Mouse (Mus musculus) CD4-positive helper T cell, adult 2 months (primary cell): Measurements from ENCODE around the gene Il16.

Source experiments
- DNase-seq: peaks from one replicate; pipeline ENCODE4 v3.0.0-alpha.2; 2012; ENCODE audit warnings: low read depth, missing footprints, low spot score

Gene Il16

DNA sequence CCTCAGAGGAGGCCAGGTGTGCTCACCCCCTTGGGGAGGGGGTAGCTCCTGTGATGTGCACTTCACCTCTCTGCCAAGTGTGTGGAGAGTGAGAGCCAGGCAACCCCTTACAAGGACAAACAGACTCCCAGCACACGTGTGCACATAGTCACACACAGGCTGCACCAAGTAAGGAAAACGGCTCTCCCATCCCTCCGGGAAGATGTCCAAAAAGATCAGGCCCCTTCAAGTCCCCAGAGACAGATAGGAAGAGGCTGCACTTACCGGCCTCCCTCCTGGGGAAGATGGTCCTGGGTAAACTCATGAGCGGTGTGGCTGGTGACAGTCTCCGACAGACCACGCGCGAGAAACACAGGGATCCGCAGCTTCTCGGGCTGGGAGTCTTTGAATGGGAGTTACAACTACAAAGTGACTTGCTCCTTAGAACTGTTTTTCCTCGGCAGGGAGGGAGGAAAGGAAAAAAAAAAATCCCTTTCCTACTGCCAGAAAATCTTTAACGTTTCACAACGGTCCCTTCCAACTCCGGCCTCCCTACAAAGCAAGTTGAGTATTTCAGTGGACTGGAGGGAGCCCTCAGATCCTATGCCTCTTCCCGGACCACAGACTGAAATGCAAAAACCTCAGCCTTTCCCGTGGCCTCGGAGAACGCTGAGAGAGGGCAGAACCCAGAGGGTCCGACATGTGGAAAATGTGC is at the start of gene Il16:
Gene Il16 (minus strand): TSS at position 314 of the 694 bp plus-strand sequence.
- no peak for DNase-seq

DNA sequence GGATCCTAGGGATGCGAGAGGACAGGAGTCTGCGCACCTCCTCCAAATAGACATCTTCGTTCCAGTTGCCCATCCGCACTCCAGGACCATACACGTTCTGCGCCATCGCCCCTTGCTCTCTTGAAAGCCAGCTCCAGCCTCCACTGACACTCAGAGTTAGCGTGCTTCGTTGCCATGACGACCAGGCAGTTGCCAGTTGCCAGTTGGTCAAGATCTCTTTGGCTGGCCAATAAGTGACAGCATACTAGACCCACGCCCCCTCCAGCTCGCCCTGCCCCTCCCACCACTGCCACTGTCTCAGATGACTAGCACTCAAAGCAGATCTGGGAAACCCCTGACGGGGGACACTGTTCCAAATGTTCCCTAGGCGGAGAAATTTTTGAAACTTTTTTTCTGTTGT is 49.2 kb upstream of the Il16 start, which contains the start of gene Cfap161:
Gene Cfap161 (minus strand): TSS at position 176 of the 400 bp plus-strand sequence.
- no peak for DNase-seq

DNA sequence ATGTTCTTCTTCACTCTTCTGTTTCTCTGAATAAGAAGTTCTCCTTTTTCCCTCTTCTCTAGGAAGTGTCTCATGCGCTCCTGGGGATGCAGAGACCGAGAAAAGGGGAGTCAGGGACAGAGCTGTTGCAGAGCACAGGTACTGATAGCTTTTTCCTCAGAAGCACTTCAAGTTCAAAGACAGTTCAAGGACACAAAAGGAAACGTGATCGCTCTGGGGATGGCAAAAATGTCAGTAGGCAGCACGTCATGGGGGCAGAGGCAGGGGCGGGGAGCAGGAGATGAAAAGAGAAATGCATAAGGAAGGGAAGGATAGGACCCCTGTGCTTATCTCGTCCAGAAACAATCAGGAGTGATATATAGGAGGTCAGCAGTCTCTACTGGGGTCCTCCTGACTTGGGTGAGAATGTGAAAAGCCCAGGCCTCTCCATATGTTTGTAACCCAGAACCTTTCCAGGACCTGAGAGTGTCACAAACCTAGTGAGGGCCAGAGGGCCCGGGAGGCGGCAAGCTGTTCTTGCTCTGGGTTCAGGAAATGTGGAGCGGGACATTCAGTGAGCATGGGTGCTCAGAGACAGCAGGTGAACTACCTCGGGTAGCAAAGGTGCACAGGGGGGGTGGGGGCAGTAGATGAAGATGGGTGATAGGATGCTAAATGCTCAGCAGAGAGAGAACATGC is 48.6 kb upstream of the Il16 start:
- DNase-seq = no peak

DNA sequence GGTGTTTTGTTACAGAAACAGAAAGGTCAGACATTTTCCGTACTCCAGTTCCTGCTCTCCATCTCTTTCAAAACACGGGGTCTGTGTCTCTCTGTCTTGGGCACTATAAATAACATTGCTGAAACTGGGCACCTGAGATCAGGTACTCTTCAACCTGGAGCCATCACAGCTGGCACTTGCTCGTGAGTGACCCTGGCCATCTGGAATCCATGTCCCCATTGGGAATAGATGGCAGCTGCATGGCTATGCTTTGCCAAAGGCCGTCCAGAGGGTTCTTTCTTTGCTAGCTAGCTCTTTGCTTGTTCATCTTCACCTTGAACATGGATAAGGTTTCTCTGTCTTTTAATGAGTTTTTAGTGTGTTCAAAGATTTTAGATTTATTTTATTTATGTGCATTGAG is 35.4 kb upstream of the Il16 start:
- no peak for DNase-seq

DNA sequence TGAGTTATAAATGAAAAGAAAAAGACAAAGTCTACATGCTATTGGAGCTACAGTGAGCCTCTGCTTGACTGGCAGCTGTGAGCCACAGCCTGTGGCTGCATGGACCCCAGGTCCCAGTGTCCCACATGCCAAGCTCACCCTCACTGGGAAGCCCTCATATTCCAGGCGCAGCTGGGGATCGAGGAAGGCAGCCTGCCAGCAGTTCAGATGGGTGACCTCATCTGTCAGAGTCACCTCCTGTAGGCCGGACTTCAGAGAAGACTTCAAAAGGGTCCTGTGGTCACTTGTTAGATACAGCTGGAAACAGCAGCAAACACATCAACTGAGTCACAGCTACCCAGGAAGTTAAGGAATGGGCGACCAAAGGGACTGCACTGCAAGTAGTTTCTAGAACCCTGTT is 34.5 kb upstream of the Il16 start:
- DNase-seq = no peak

DNA sequence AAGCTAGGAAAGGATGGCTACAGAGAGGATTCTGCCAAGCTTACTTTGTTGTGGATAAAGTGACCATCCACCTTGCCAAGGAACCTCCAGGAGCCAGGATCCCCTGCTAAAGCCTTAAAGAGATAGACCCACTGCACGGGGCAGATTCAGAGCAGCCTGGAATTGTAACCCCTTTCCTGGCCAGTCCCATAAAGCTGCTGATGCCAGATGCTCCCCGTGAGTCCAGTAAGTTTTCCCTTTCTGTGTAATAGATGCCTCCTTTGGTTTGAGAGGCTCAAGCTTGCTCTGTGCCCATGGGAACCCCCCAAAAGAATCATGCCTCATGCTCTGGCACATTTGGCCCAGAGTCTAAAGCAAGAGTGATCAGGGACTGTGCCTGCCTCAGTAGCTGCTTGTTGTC is 33.5 kb upstream of the Il16 start:
- no peak for DNase-seq

DNA sequence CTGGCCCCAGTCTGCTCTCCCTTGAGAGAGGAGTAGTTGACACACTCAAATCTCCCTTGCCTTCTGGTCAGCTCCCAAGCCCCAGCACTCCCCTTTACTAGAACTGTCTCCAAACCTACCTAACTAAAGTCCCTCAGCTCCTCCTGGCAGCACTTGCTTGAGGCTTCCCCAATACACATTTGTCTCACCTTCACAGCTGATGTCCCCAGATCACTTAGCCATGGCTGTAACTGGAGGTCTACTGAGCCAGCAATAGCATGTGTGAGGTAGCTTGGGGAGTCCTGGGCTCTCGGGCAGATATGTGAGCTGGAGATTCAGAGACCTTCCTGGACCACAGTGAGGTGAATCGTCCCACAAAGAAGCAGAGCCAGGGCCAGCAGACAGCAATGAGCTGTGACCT is 33.0 kb upstream of the Il16 start:
- DNase-seq = no peak

DNA sequence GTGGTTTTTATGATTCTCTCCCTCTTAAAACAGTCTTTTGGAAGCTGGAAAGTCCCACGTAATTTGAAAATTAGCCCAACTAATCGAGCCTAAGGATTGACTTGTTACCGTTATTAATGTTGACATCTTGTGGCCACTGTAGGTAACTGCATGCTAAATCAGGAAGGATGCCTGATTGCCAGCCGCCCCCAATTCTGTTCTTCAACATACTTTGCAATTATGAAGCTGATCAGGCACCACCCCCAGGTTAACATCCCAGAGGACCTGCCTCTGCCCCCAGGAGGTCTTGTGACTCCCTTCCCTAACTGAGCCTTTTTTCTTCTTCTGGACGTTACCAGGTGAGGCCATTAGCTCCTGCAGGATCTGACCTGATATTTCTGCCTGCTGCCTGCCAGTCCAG is 29.2 kb upstream of the Il16 start:
- DNase-seq = peak; percentile 12

DNA sequence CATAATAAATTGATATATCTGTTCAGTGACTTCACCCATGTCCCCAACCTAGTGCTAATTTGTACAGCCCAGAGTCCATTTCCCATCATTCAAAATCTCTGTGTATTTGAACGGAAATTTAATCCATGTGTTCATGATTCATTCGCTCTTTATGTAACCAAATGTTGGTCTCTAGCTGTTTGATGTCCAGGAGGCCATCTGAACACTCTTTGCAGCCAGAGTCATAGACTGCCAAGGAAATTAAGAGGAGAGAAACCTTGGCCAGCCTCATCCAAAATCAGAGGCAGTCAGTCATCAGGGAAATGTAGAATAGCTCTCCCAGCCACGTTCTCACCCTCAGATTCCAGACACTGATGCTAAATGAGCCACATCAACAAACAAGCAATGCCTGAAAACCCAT is 18.1 kb upstream of the Il16 start:
- no peak for DNase-seq

DNA sequence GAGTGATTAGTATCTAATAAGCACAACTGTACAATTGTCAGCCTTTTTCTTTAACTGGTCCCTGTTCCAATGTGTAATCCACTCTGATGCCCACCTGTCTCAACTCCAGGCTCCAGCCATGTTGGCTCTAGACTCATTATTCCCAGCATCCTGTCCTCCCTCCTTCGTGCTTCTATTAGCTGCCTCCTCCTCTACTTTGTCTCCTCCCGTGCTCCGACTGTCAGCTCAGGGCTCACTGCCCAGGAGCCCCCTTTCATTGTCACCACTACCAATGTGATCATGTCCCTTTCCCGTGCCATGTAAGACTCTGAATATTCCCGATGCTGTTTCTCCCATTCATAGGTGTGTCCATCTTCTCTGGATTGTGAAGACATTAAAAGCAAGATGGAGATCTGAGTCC is 16.8 kb upstream of the Il16 start:
- no peak for DNase-seq

DNA sequence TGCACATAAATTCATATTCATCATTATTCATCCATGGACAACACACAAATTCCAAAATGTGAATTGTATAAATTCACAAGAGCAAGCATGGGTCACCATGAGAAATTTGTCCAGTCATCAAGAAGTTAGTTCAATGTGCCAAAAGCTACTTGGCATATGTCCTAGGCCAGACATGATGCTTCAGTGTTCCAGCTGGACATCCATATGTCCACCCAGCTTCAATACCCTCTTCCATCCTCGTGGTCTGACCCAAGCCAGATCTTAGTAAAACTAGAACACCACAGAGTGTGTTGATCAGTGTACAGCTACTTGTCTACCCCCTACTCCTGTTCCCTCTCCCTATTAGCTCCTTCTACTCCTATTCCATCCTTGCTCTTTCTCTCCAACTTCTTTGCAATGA is 5.5 kb upstream of the Il16 start:
- DNase-seq = no peak

DNA sequence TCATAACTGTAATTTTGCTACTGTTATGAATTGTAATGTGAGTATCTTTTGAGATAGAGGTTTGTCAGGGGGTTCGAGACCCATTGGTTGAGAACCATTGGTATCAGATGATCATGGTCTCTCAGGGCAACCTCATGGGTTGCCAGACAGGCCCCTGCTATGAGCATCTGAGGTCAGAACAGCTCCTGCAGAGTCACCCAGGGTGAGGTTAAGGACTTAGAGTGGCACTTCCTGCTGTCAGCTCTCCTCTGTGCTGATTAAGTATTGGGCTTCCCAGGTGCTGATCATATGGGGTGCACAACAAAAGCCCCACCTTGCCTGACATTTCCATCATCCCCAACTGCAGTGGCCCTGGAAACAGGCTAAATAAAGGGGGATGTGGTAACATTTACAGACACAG is 2.9 kb upstream of the Il16 start:
- no peak for DNase-seq

DNA sequence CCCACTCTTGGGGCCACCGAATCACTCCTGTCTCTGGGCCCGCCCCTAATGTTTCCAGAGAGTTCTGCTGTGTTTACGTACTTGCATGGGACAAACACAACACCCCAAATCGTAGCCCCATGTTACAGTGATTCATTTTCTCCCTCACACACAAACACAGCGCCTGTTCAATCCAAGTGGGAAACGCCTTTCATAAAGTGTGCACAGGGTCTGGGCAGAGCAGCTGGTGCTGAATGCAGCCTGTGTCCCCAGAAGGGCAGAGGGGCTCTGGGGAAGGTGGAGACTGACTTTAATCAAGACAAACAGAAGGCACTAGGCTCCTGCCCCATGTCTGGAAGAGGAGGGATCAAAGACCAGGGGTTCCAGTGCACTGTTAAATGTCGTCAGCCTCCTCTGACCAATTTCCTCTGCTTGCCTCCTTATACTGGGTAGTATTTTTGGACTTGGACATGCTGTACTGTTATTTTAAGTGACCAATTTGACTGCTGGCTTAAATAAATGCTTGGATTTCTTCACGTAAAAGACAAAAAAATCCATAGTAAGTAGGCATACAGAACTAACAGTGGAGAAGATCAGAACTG is 671 bp upstream of the Il16 start:
- no peak for DNase-seq

DNA sequence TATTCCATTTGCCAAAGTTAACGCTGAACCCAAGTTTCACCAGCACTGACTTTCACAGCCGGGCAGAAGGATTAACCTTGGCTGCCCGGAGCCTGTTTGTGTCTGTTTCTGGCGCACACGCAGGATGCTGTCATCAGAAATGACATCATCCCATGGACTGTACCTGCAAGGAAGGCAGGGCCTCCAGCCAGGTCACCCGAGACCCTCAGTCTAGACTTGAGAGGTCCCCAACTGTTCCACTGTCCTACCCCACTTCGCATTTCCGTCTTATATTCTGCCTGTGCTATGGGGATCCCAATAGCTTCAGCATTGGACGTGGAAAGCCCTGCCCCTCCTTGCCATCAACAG is 487 bp downstream of the Il16 start:
- DNase-seq = no peak

DNA sequence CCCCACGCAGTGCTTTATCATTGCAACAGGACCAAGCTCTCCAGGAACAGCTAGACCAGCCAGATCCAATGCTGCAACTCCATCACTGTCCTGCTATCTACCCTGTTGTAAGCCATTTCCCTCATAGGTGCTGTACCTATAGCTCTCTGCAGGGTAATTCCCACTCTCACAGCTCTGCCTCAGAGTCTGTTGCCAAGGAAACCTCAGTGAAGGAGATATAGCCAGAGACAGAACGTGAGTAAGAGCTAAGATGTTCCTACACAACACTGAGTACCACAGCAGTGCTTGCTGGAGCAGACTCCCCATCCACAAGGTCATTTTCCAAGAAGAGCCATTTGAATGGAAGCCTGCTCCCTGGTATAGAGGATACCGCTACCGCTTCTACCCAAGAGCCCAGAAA is 1.3 kb downstream of the Il16 start:
- no peak for DNase-seq

DNA sequence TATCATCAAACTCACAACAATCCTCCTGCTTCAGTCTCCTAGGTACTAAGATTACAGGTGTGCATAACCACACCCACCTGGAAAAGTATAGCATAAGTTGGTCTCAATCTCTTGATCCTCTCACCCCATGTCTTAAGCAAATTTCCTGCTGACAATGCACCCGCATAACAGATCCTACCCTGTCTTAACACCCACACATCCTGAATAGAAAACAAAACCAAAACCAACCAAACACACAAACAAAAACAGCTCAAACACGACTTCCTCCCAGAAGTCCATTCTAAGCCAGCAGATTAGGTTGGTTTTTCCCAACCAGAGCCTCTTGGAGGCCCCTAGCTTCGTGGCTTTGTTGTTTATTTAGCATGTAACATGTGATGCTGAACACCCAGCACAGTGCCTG is 2.8 kb downstream of the Il16 start:
- DNase-seq = peak; percentile 57

DNA sequence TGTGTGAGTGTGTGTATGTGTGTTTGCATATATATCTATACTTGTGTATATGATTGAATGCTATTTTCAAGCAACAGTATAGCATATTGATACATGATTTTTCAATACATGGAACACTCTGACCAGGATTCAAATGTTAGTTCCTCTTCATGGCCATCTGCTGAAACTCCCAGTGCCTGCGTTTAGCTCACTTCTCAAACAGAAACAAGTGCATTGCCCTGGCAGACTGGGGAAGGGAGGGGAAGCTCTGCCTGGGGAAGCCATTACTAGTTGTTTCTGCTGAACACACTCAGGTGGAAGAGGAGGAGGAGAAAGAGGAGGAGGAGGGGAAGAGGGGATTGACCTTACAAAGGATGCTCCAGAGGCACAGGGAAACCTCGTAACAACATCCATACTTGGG is 3.5 kb downstream of the Il16 start:
- no peak for DNase-seq

DNA sequence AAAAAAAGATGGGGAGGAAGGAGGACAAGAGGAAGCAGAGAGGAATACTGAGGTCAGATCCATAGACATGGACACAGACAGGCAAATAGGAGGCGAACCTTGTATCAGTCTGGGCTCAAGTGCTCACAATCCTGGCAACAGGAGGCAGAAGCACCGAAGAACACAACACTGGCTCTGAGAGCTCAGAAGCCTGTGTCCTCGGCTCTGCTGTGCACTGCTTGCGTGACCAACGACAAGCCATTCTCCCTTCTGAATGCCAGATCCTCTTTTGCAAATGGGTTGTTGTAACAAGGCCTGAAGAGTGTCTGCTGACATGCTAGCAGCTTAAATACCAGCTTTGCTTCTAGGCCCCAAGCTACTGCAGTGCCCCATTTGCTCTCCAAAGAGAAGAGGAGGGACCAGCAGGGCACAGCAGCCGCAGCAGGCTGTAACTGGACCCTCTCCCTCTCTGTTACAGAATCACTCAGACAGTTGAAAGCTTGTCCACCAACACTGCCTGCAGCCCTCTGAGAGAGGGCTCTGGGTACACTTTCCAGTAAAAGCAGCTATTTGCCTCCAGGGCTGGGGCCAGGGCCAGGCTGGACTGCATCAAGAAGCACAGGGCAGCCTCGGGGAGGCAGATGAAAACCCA is 5.7 kb downstream of the Il16 start:
- DNase-seq = no peak

DNA sequence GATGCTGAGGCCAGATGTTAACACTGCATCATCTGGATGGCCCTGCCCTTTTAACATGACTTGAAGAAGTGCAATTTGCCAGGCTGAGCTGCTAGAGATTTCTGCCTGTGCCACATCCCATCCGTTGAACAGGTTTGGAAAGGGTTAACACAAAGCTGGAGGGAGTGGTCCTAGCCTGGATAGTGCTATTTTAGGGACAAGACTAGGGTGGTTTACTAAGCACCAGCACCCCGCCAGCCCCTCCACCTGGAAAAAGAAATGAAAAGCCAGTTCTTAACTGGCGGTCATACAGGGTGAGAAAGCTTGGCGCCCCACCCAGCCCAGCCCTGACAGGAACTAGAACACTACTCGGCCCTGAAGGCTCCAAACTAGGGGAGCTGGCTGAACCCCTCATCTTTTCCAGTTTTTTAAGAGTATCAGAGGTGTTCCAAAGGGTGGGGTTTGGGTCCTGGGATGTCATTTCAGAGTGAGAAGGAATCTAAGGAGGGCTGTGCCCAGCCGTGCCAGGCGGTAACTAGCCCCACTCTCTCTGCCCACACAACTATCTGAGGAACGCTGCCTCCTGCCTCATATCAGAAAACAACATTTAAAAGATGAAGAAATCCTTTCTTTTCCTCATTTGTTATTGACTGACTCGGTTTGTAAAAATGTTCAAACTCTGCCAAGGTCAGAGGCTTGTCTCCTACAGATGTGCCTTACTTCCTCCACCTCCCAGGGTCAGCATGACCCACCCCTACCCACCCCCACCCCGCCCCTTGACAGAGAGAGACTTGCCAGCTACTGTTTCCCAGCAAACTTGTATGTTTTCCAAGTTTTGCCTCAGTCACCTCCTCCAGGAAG is 6.7 kb downstream of the Il16 start:
- no peak for DNase-seq

DNA sequence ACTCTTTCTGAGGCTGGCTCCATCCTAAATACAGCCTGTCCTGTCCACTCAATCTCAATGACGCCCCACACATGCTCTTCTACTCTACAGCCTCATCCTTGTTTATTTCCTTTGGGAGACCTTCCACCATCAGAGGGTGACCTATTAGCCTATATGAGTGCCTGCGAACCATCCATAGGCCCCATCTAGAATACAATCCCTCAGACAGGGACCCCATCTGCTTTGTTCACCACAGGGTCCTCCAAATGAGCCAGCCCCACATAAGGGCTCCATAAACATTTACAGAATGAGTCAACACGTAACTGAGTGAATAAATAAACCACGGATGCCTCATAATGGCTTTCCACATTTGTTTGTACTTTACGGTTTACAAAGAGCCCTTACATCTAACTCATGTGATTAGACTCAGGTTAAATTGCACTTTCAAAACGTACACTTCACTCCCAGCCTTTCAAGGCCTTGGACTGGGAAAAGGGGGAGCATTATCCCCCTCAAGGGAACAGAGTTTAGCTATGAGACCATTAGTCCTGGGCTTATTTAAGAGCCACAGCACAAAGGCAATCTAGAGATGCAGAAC is 7.5 kb downstream of the Il16 start:
- DNase-seq = no peak

DNA sequence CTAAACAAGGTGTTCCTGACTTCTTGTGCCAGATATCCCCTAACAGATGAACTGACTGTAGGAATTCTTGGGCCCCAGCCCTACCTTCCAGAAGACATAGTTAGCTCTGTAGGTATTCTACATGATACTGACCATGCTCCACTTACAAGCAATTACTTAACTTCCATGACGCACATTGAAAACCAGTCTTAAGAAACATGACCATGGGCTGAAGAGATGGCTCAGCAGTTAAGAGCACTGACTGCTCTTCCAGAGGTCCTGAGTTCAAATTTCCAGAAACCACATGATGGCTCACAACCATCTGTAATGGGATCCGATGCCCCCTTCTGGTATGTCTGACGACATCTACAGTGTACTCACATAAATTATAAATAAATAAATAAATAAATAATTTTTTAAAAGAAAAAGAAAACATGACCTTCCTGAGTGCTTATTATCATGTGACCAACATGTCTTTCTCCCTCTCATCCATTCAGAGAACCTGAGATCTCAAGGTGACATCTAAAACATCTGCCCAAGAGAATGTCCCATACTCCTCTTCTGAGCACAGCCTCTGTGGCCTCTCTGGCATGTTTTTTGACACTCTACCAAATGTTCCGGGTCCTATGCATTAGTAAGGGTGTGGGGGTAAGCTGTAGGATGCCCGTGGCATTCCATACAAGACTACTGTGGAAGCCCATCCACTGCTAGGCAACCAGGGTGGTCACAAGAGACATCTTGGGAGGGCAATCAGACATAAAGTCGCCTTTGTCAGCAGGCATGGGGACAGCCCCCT is 9.0 kb downstream of the Il16 start:
- DNase-seq = no peak
